Mouse (Mus musculus) heart, embryonic 15.5 days (tissue): Measurements from ENCODE around the gene Abr. TPM values are rescaled to one million over a fixed set of nuclear protein-coding genes. Genes with fewer than 3 reads are reported as not detected.

Experiments used
- ATAC-seq: fragments of 200-750 bp; cut with Nextera tagmentation; replicated peaks from 2 replicates; pipeline ENCODE4 v1.8.0; 2017; ENCODE audit warnings: low read depth, moderate TSS enrichment; ENCODE audit not compliant: insufficient number of reproducible peaks, insufficient read depth, low FRiP score
- H3K27ac ChIP-seq: fragments of 300-500 bp; sonication (generic); 2 replicates; pipeline ENCODE4 v1.5.1; 2015; ENCODE audit warnings: mild to moderate bottlenecking, inconsistent platforms
- H3K27me3 ChIP-seq: fragments of 300-500 bp; sonication (generic); 2 replicates; pipeline ENCODE4 v1.6.1; 2015; ENCODE audit warnings: inconsistent platforms
- H3K36me3 ChIP-seq: fragments of 300-500 bp; sonication (generic); 2 replicates; pipeline ENCODE4 v1.6.1; 2015; ENCODE audit warnings: mild to moderate bottlenecking, inconsistent platforms
- H3K4me1 ChIP-seq: fragments of 300-500 bp; sonication (generic); replicated peaks from 2 replicates; pipeline ENCODE4 v1.6.1; 2015; ENCODE audit warnings: inconsistent platforms
- H3K4me2 ChIP-seq: fragments of 300-500 bp; sonication (generic); 2 replicates; pipeline ENCODE4 v1.6.1; 2015; ENCODE audit warnings: inconsistent platforms, mild to moderate bottlenecking, moderate library complexity
- H3K4me3 ChIP-seq: fragments of 300-500 bp; sonication (generic); 2 replicates; pipeline ENCODE4 v1.5.1; 2015; ENCODE audit warnings: mild to moderate bottlenecking, inconsistent platforms
- H3K9ac ChIP-seq: fragments of 300-500 bp; sonication (generic); 2 replicates; pipeline ENCODE4 v1.6.1; 2015; ENCODE audit warnings: mild to moderate bottlenecking, inconsistent platforms
- H3K9me3 ChIP-seq: fragments of 300-500 bp; sonication (generic); replicated peaks from 2 replicates; pipeline ENCODE4 v1.6.1; 2016; ENCODE audit warnings: inconsistent platforms
- WGBS: fragments of 180-500 bp; shearing (Covaris S2); methylation state at CpG from one replicate; pipeline ENCODE4 v1.1.7; 2015; ENCODE audit warnings: mixed read lengths; 5-methylcytosine and 5-hydroxymethylcytosine counted together
- polyA plus RNA-seq: library from polyadenylated mRNA; unstranded; fragments of >200 nt; fragmentation: Nextera tagmentation; extraction: Ambion mirVana; gene quantifications from 2 replicates; pipeline ENCODE4 v1.2.1, GENCODE M21; 2015

Gene Abr
- polyA plus RNA-seq, 1 experiment from 2014 or later: 19.9 TPM

- no peak overlapping the region for H3K9ac ChIP-seq
- H3K4me1 ChIP-seq: peaks cover 9% of the 10 kb centered on the region; the same call in 1 of the 2 replicates
- no peak overlapping the region for H3K4me3 ChIP-seq
- no peaks in the 10 kb centered on the region for H3K9me3 ChIP-seq
- H3K36me3 ChIP-seq: no peaks in the 10 kb centered on the region
- no peak overlapping the region for H3K27ac ChIP-seq
- 46% methylated on average over 7 of the region's 7 CpGs for WGBS
- H3K4me2 ChIP-seq: no peak overlapping the region
- no peaks in the 10 kb centered on the region for H3K27me3 ChIP-seq
- ATAC-seq: no peak
These were observed 91.0 kb downstream of the Abr start for GRCm38 (mm10) chr11:76530966-76531678.

- Histone ChIP-seq H3K27ac (no peak overlapping the region), H3K36me3 (no peaks in the 10 kb centered on the region), H3K4me2 (no peak overlapping the region), H3K27me3 (no peaks in the 10 kb centered on the region), H3K9ac (no peak overlapping the region), H3K9me3 (no peaks in the 10 kb centered on the region), H3K4me3 (no peak overlapping the region), H3K4me1 (peaks cover 9% of the 10 kb centered on the region; the same call in 1 of the 2 replicates)
- no peak for ATAC-seq
- WGBS: 58% methylated on average over 15 of the region's 15 CpGs
These were observed 91.8 kb downstream of the Abr start for GRCm38 (mm10) chr11:76530168-76530935.

- H3K4me2 ChIP-seq: no peak overlapping the region
- whole genome bisulfite sequencing: 50% methylated on average over 6 of the region's 6 CpGs
- peaks cover 9% of the 10 kb centered on the region; the same call in 1 of the 2 replicates for H3K4me1 ChIP-seq
- no peaks in the 10 kb centered on the region for H3K27me3 ChIP-seq
- no peak overlapping the region for H3K4me3 ChIP-seq
- H3K9ac ChIP-seq: no peak overlapping the region
- H3K9me3 ChIP-seq: no peaks in the 10 kb centered on the region
- 0 out of 2 replicates have a peak, but pooled peaks have one; percentile 13 for ATAC-seq
- H3K36me3 ChIP-seq: no peaks in the 10 kb centered on the region
- no peak overlapping the region for H3K27ac ChIP-seq
These were observed 92.6 kb downstream of the Abr start for GRCm38 (mm10) chr11:76529352-76530141.

GRCm38 (mm10) chr11:76525646-76526351 is 96.3 kb downstream of the Abr start:
- Histone ChIP-seq H3K4me2 (no peak overlapping the region), H3K4me1 (peaks cover 13% of the 10 kb centered on the region; the same call in 1 of the 2 replicates), H3K9ac (no peak overlapping the region), H3K27ac (no peak overlapping the region), H3K4me3 (no peak overlapping the region), H3K36me3 (no peaks in the 10 kb centered on the region), H3K27me3 (no peaks in the 10 kb centered on the region), H3K9me3 (no peaks in the 10 kb centered on the region)
- ATAC-seq: no peak
- 77% methylated on average over 4 of the region's 4 CpGs for whole genome bisulfite sequencing

- Histone ChIP-seq H3K4me2 (no peak overlapping the region), H3K9ac (no peak overlapping the region), H3K4me3 (no peak overlapping the region), H3K9me3 (no peaks in the 10 kb centered on the region), H3K36me3 (no peaks in the 10 kb centered on the region), H3K27ac (no peak overlapping the region), H3K4me1 (peaks cover 12% of the 10 kb centered on the region; the same call in 1 of the 2 replicates), H3K27me3 (no peaks in the 10 kb centered on the region)
- 11% methylated on average over 8 of the region's 8 CpGs for WGBS
- ATAC-seq: no peak; the same call in 1 of the 2 replicates
These were observed 97.2 kb downstream of the Abr start for GRCm38 (mm10) chr11:76524947-76525346.

GRCm38 (mm10) chr11:76523356-76523755 is 98.8 kb downstream of the Abr start:
- Histone ChIP-seq H3K36me3 (no peaks in the 10 kb centered on the region), H3K9ac (no peak overlapping the region), H3K4me1 (0 out of 2 replicates have a peak, but pooled peaks cover 4% of the 10 kb centered on the region), H3K4me3 (no peak overlapping the region), H3K9me3 (no peaks in the 10 kb centered on the region), H3K4me2 (no peak overlapping the region), H3K27ac (no peak overlapping the region), H3K27me3 (no peaks in the 10 kb centered on the region)
- ATAC-seq: no peak
- WGBS: 53% methylated on average over 4 of the region's 4 CpGs

GRCm38 (mm10) chr11:76520889-76521288 is 101.2 kb downstream of the Abr start:
- Histone ChIP-seq H3K27me3 (no peaks in the 10 kb centered on the region), H3K4me1 (peaks cover 6% of the 10 kb centered on the region), H3K4me2 (no peak overlapping the region), H3K9me3 (no peaks in the 10 kb centered on the region), H3K36me3 (no peaks in the 10 kb centered on the region), H3K4me3 (no peak overlapping the region), H3K27ac (no peak overlapping the region), H3K9ac (no peak overlapping the region)
- ATAC-seq: no peak
- WGBS: 82% methylated on average over 6 of the region's 6 CpGs

DNA sequence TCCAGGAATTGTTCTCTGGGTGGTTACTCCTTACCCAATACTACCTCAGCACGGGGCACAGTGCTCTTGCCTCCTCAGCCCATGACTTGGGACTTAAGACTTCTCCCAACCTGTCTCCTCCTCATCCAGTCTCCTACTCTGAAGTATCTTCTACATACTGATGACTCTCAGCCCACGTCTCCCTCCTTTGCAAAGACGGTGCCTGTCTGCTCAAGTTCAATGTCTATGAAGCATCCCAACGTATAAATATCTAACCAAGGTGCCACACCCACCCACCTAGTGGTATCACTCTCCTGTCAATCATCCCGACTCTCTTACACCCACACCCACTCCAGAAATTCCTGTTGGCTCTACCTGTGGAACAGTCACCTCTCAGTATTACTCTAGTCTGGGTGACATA is 103.5 kb downstream of the Abr start:
- Histone ChIP-seq H3K4me1 (peaks cover 23% of the 10 kb centered on the region), H3K27ac (no peak overlapping the region), H3K36me3 (no peaks in the 10 kb centered on the region), H3K9me3 (no peaks in the 10 kb centered on the region), H3K4me3 (no peak overlapping the region), H3K27me3 (no peaks in the 10 kb centered on the region), H3K9ac (no peak overlapping the region), H3K4me2 (no peak overlapping the region)
- no peak for ATAC-seq
- WGBS: 80% methylated on average over 5 of the region's 5 CpGs

GRCm38 (mm10) chr11:76518125-76518524 is 104.0 kb downstream of the Abr start:
- Histone ChIP-seq H3K9me3 (no peaks in the 10 kb centered on the region), H3K4me2 (no peak overlapping the region), H3K27me3 (no peaks in the 10 kb centered on the region), H3K4me3 (no peak overlapping the region), H3K4me1 (peaks cover 19% of the 10 kb centered on the region), H3K27ac (no peak overlapping the region), H3K36me3 (no peaks in the 10 kb centered on the region), H3K9ac (no peak overlapping the region)
- ATAC-seq: no peak
- 87% methylated on average over 4 of the region's 4 CpGs for WGBS

DNA sequence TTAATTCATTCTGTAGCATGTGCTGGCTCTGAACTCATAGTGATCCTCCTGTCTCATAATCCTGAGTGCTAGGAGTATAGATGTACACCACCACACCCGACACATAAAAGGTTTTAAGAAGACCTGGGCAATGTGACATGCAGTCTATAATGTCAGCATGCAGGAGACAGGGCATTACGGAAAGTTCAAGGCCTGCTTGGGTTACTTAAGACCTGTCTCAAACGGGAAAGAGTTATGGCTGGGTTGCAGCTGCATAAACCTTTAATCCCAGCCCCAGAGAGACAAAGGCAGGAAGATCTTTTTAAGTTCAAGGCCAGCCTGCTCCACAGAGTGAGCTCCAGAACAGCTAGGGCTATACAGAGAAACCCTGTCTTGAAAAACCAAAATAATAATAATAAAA is 105.2 kb downstream of the Abr start:
- Histone ChIP-seq H3K27ac (no peak overlapping the region), H3K4me3 (no peak overlapping the region), H3K9me3 (no peaks in the 10 kb centered on the region), H3K27me3 (no peaks in the 10 kb centered on the region), H3K9ac (no peak overlapping the region), H3K4me2 (no peak overlapping the region), H3K36me3 (no peaks in the 10 kb centered on the region), H3K4me1 (peaks cover 19% of the 10 kb centered on the region)
- 75% methylated on average over 3 of the region's 3 CpGs for WGBS
- no peak for ATAC-seq

- Histone ChIP-seq H3K9me3 (no peaks in the 10 kb centered on the region), H3K27ac (peak overlapping the region; percentile 79), H3K9ac (no peak overlapping the region), H3K36me3 (no peaks in the 10 kb centered on the region), H3K4me1 (peaks cover 23% of the 10 kb centered on the region), H3K4me2 (no peak overlapping the region), H3K27me3 (no peaks in the 10 kb centered on the region), H3K4me3 (no peak overlapping the region)
- WGBS: 32% methylated on average over 11 of the region's 11 CpGs
- ATAC-seq: peak; percentile 68
These were observed 107.0 kb downstream of the Abr start for GRCm38 (mm10) chr11:76515123-76515522.
